Mouse (Mus musculus): ENCODE measurements around the gene Tnk1. TPM values are rescaled to one million over a fixed set of nuclear protein-coding genes. Genes with fewer than 3 reads are reported as not detected.

Gene Tnk1
- polyA plus RNA-seq, 1 experiment from 2014 or later = 0.27 TPM

DNA sequence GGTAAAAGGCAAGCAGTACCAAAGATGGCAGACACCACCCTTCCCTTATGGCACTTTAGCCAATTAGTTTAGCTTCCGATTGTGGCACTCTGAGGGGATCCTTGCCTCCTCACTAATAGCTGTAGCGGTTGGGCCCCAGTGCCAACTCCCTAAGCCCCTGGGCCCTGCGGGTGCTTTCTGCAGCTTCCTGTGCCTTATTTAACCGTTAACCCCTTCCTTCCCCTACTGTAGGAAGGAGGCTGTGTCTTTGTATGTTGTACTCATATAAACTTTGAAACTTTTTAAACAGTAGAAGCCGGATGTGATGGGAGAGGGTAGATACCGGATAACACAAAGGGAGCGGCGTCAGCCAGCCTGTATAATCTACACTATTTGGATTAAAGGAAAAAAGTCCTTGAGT is 7.8 kb downstream of the Tnk1 start:
- H3K9ac ChIP-seq (replicated peaks) = no peak overlapping the region
- H3K9me3 ChIP-seq = no peaks in the 10 kb centered on the region
- H3K36me3 ChIP-seq = peaks cover 35% of the 10 kb centered on the region
- no peak overlapping the region for H3K27ac ChIP-seq (replicated peaks)
- WGBS = 66% methylated on average over 8 of the region's 8 CpGs
- no peak overlapping the region for H3K4me3 ChIP-seq
- ATAC-seq (replicated peaks) = no peak
- H3K4me2 ChIP-seq (replicated peaks) = no peak overlapping the region
- no peaks in the 10 kb centered on the region for H3K27me3 ChIP-seq
- H3K4me1 ChIP-seq = peaks cover 29% of the 10 kb centered on the region

GRCm38 (mm10) chr11:69849884-69850283 is 8.6 kb downstream of the Tnk1 start:
- Histone ChIP-seq H3K36me3 (peaks cover 35% of the 10 kb centered on the region), H3K27me3 (no peaks in the 10 kb centered on the region), H3K4me3 (no peak overlapping the region), H3K9ac (replicated peaks) (no peak overlapping the region), H3K4me2 (replicated peaks) (no peak overlapping the region), H3K27ac (replicated peaks) (no peak overlapping the region), H3K4me1 (peaks cover 31% of the 10 kb centered on the region), H3K9me3 (no peaks in the 10 kb centered on the region)
- no peak for ATAC-seq (replicated peaks)
- whole genome bisulfite sequencing = 94% methylated on average over 15 of the region's 15 CpGs

DNA sequence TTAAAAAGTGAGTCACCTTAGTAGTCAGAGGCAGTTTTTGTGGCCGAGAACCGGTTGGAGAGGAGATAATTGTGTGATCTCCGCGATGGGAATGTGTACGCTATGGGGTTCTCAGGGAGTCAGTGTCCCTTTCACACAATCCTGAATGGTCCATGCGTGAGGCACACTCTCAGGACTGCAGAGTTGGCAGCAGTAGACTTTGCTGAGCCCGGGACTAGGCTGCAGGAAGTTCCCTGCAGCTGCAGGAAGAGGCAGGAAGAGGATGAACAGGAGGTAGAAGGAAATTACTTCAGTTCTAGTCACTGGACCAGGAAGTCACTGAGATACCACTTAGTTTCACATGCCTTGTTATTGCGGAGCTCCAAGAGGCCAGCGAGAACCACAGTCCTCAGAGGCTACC is 9.4 kb downstream of the Tnk1 start:
- peaks cover 35% of the 10 kb centered on the region for H3K36me3 ChIP-seq
- H3K4me3 ChIP-seq = no peak overlapping the region
- peaks cover 31% of the 10 kb centered on the region for H3K4me1 ChIP-seq
- 92% methylated on average over 9 of the region's 9 CpGs for WGBS
- no peak overlapping the region for H3K9ac ChIP-seq (replicated peaks)
- no peak overlapping the region for H3K27ac ChIP-seq (replicated peaks)
- no peaks in the 10 kb centered on the region for H3K27me3 ChIP-seq
- no peaks in the 10 kb centered on the region for H3K9me3 ChIP-seq
- no peak overlapping the region for H3K4me2 ChIP-seq (replicated peaks)
- no peak for ATAC-seq (replicated peaks)

GRCm38 (mm10) chr11:69848021-69848420 is 10.5 kb downstream of the Tnk1 start:
- Histone ChIP-seq H3K4me3 (peak overlapping the region; percentile 58), H3K4me2 (replicated peaks) (peak overlapping the region; percentile 86), H3K27ac (replicated peaks) (no peak overlapping the region), H3K27me3 (no peaks in the 10 kb centered on the region), H3K9ac (replicated peaks) (no peak overlapping the region; the same call in 1 of the 2 replicates), H3K9me3 (no peaks in the 10 kb centered on the region), H3K4me1 (peaks cover 31% of the 10 kb centered on the region), H3K36me3 (peaks cover 35% of the 10 kb centered on the region)
- 97% methylated on average over 6 of the region's 6 CpGs for WGBS
- no peak for ATAC-seq (replicated peaks)

DNA sequence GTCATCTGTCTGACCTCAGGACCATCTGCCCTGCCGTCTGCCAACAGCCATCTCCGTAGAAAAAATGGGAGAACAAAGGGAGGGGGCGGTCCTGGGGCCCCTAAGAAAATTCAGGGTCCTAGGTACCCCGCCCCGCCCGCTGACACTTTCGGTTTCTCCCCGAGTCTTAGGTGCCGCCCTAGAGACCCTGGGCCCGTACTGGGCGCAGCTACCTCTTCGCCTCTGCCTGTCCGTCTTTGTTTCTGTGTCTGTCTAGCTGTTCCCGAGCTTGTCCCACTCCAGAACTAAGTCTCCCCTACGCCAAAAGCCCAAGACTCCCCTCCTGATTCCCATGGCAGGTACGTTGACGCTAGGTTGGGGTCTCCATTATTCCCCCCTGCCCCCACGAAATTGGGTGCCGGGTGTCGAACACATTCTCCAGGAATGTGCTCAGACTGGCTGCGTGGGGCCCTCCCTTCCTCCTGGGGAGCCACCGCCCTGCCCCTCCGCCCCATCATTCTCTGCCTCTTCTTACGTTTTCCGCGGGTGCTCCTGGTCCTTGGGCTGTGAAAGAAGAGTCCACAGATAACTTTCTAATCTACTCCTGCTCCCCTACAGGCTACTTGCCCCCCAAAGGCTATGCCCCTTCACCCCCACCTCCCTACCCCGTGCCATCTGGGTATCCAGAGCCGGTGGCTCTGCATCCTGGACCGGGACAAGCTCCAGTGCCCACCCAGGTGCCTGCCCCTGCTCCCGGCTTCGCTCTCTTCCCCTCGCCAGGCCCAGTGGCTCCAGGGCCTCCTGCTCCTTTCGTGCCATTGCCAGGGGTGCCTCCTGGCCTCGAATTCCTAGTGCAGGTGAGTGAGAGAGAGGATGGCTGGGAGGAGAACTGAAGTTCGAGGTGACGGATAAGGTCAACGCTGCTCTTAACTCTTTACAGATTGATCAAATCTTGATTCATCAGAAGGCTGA is 11.5 kb downstream of the Tnk1 start:
- 13% methylated on average over 37 of the region's 37 CpGs for WGBS
- peak overlapping the region; percentile 66 for H3K9ac ChIP-seq (replicated peaks)
- peak overlapping the region; percentile 86 for H3K4me2 ChIP-seq (replicated peaks)
- H3K4me1 ChIP-seq = peaks cover 31% of the 10 kb centered on the region
- H3K9me3 ChIP-seq = no peaks in the 10 kb centered on the region
- H3K27me3 ChIP-seq = no peaks in the 10 kb centered on the region
- H3K36me3 ChIP-seq = peaks cover 35% of the 10 kb centered on the region
- ATAC-seq (replicated peaks) = peak; percentile 41
- H3K4me3 ChIP-seq = peak overlapping the region; percentile 58
- H3K27ac ChIP-seq (replicated peaks) = peak overlapping the region; percentile 97

GRCm38 (mm10) chr11:69846198-69846680 is 12.3 kb downstream of the Tnk1 start, which contains the start of gene Plscr3:
TSS of gene Plscr3 (plus strand) at chr11:69846376.
- H3K27me3 ChIP-seq = no peaks in the 10 kb centered on the region
- peak; percentile 90 for ATAC-seq (replicated peaks)
- under 1% methylated on average over 33 of the region's 38 CpGs for WGBS

GRCm38 (mm10) chr11:69838714-69839104 is 19.8 kb downstream of the Tnk1 start:
- ATAC-seq (replicated peaks) = peak; percentile 20
- no peaks in the 10 kb centered on the region for H3K27me3 ChIP-seq

More at GRCm38 (mm10) chr11:69846198-69846680, 12.3 kb downstream of the Tnk1 start, which contains the start of gene Plscr3:
- Histone ChIP-seq H3K9me3 (no peaks in the 10 kb centered on the region), H3K4me2 (replicated peaks) (peak within 1 kb of the TSS; percentile 86), H3K4me3 (peak within 1 kb of the TSS; percentile 58), H3K9ac (replicated peaks) (peak within 1 kb of the TSS; percentile 66), H3K36me3 (peaks cover 29% of the 10 kb centered on the region), H3K27ac (replicated peaks) (peak within 1 kb of the TSS; percentile 97), H3K4me1 (peaks cover 31% of the 10 kb centered on the region)

DNA sequence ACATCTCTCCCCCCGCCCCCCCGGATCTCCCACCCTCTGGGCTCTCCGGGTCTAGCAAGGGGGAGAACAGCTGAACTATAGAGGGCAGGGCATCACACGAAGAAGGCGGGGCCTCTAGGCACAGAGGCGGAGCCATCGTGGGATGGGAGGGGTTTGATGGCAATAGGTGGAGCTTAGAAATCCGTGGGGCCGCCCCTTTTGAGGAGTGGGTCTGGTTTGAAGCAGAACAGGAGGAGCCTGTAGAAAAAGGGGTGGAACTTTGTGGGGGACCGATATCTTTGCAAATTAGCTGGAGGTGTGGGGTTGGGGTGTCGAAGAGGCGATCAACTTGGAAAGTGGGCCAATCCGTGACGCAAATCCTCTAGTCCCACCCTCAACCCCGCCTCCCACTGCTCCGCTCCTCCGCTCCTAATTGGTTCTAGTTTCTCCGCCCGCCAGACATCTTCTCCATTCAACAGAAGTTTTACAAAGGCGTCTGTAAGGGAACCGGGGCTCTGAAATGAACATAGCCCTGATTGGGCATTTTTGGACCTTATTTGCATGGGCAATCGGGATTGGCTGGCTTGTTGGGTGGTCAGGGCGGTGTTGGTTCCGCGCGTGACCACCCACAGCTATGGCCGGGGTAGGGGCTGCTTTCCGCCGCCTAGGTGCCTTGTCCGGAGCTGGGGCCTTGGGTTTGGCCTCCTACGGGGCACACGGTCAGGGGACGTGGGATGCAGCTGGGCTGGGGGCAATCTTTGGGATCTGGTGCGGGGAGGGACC is 20.4 kb downstream of the Tnk1 start, which contains the start of gene Tmem256:
Gene Tmem256 (plus strand): TSS at position 563 of the 762 bp plus-strand sequence.
- H3K36me3 ChIP-seq = peaks cover 4% of the 10 kb centered on the region
- H3K4me2 ChIP-seq (replicated peaks) = peak within 1 kb of the TSS; percentile 96
- H3K9ac ChIP-seq (replicated peaks) = peak within 1 kb of the TSS; percentile 94
- H3K9me3 ChIP-seq = no peaks in the 10 kb centered on the region
- peak; percentile 88 for ATAC-seq (replicated peaks)
- under 1% methylated on average over 34 of the region's 34 CpGs for WGBS
- H3K27me3 ChIP-seq = no peaks in the 10 kb centered on the region
- peak within 1 kb of the TSS; percentile 95 for H3K4me3 ChIP-seq
- H3K4me1 ChIP-seq = peaks cover 45% of the 10 kb centered on the region
- peak within 1 kb of the TSS; percentile 98 for H3K27ac ChIP-seq (replicated peaks)

More at GRCm38 (mm10) chr11:69838714-69839104, 19.8 kb downstream of the Tnk1 start:
- no peaks in the 10 kb centered on the region for H3K9me3 ChIP-seq
- H3K4me2 ChIP-seq (replicated peaks) = peak overlapping the region; percentile 96
- peak overlapping the region; percentile 95 for H3K4me3 ChIP-seq
- H3K9ac ChIP-seq (replicated peaks) = peak overlapping the region; percentile 59
- peaks cover 39% of the 10 kb centered on the region for H3K4me1 ChIP-seq
- peak overlapping the region; percentile 98 for H3K27ac ChIP-seq (replicated peaks)
- H3K36me3 ChIP-seq = no peaks in the 10 kb centered on the region
- under 1% methylated on average over 7 of the region's 7 CpGs for WGBS

GRCm38 (mm10) chr11:69837604-69837951 is 21.0 kb downstream of the Tnk1 start, which contains the start of gene Nlgn2:
TSS of gene Nlgn2 (minus strand) at chr11:69837784.
- H3K27me3 ChIP-seq = no peaks in the 10 kb centered on the region
- peaks cover 50% of the 10 kb centered on the region for H3K4me1 ChIP-seq
- peak; percentile 65 for ATAC-seq (replicated peaks)
- H3K36me3 ChIP-seq = peaks cover 10% of the 10 kb centered on the region
- peak within 1 kb of the TSS; percentile 95 for H3K4me3 ChIP-seq
- peak within 1 kb of the TSS; percentile 98 for H3K27ac ChIP-seq (replicated peaks)
- peak within 1 kb of the TSS; percentile 96 for H3K4me2 ChIP-seq (replicated peaks)
- peak within 1 kb of the TSS; percentile 94 for H3K9ac ChIP-seq (replicated peaks)
- no peaks in the 10 kb centered on the region for H3K9me3 ChIP-seq
- under 1% methylated on average over 32 of the region's 32 CpGs for WGBS

DNA sequence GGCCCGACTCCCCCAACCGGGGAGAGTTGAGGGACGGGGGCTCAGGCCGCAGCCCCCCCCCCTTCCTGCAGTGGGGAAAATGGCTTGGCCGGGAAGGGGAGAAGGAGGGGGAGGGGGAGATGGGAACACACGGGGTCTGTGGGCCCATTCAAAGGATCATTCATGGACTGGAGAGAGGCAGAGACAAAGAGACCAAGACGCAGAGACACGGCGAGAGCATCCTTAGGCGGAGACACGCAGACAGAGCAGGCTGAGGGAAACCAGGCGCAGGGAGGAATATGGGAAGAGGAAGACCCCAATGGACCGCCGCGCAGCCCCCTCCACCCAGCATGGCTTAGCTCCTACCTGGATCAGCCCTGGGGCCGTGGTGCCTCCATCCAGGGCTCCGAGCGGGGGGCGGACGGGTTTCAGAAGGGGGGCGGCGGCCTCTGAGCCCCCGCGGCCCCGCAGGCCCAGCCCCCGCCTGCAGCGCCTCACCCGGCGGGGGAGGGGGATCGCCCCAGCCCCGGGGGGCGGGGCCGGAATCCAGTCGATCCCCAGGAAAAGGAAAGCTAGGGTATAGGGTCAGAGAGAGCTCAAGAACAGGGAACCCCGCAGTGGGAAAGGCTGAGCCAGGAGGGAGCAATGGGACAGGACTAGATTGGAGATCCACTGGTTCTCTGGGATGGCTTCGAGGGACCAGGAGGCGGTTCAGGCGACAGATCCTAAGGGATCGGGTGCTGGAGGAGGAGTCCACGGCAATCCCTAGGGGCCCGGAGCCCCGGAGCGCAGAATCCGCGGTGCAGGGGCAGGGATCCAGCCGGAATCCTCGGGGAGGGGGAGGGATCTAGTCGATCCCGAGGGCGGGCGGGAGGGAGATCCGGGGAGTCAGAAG is 21.6 kb downstream of the Tnk1 start:
- peak; percentile 12 for ATAC-seq (replicated peaks)
- H3K9ac ChIP-seq (replicated peaks) = peak overlapping the region; percentile 94
- peak overlapping the region; percentile 95 for H3K4me3 ChIP-seq
- H3K4me1 ChIP-seq = peaks cover 52% of the 10 kb centered on the region
- no peaks in the 10 kb centered on the region for H3K27me3 ChIP-seq
- peak overlapping the region; percentile 96 for H3K4me2 ChIP-seq (replicated peaks)
- WGBS = under 1% methylated on average over 51 of the region's 52 CpGs
- H3K36me3 ChIP-seq = peaks cover 16% of the 10 kb centered on the region
- no peaks in the 10 kb centered on the region for H3K9me3 ChIP-seq
- H3K27ac ChIP-seq (replicated peaks) = peak overlapping the region; percentile 98

DNA sequence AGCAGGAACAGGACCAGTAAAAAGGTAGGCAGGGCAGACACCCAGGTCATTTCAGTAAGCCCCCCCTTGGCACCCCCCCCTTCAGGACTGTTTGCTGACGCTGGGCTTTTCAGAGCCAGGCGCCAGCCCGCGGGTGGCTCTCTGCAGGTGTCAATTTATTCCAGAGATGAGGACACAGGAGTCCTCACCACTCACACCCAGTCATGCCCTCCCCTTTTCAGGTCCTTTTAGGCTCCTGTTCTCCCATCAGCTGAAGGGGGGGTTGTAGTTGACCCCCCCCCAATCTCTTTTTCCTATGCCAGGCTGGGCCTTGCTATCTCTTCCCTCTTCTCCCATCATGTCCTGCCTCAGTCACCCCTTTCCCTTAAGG is 22.6 kb downstream of the Tnk1 start:
- no peak for ATAC-seq (replicated peaks)
- Histone ChIP-seq H3K4me1 (peaks cover 52% of the 10 kb centered on the region), H3K4me2 (replicated peaks) (peak overlapping the region; percentile 96), H3K36me3 (peaks cover 19% of the 10 kb centered on the region), H3K27ac (replicated peaks) (peak overlapping the region; percentile 98), H3K9ac (replicated peaks) (peak overlapping the region; percentile 94), H3K9me3 (no peaks in the 10 kb centered on the region), H3K4me3 (peak overlapping the region; percentile 95), H3K27me3 (no peaks in the 10 kb centered on the region)
- WGBS = 3% methylated on average over 4 of the region's 4 CpGs
